Mouse (Mus musculus) midbrain, embryonic 13.5 days (tissue): ENCODE data around the gene Il18bp. TPM values are rescaled to one million over a fixed set of nuclear protein-coding genes. Genes with fewer than 3 reads are reported as not detected.

Experiments
- ATAC-seq: fragments of 200-750 bp; cut with Nextera tagmentation; 2 replicates; pipeline ENCODE4 v1.8.0; 2017; ENCODE audit warnings: mild to moderate bottlenecking, moderate TSS enrichment, moderate library complexity
- H3K27ac ChIP-seq: fragments of 300-500 bp; sonication (generic); 2 replicates; pipeline ENCODE4 v1.5.1; 2015; ENCODE audit warnings: inconsistent platforms, mild to moderate bottlenecking, moderate library complexity
- H3K27me3 ChIP-seq: fragments of 300-500 bp; sonication (generic); 2 replicates; pipeline ENCODE4 v1.6.1; 2015; ENCODE audit warnings: mild to moderate bottlenecking, inconsistent platforms
- H3K36me3 ChIP-seq: fragments of 300-500 bp; sonication (generic); 2 replicates; pipeline ENCODE4 v1.6.1; 2015; ENCODE audit warnings: mild to moderate bottlenecking, inconsistent platforms
- H3K4me1 ChIP-seq: fragments of 300-500 bp; sonication (generic); replicated peaks from 2 replicates; pipeline ENCODE4 v1.6.1; 2015; ENCODE audit warnings: inconsistent platforms
- H3K4me2 ChIP-seq: fragments of 300-500 bp; sonication (generic); replicated peaks from 2 replicates; pipeline ENCODE4 v1.6.1; 2015; ENCODE audit warnings: moderate library complexity, mild to moderate bottlenecking, inconsistent platforms
- H3K4me3 ChIP-seq: fragments of 300-500 bp; sonication (generic); replicated peaks from 2 replicates; pipeline ENCODE4 v1.5.1; 2015; ENCODE audit warnings: mild to moderate bottlenecking, inconsistent platforms
- H3K9ac ChIP-seq: fragments of 300-500 bp; sonication (generic); replicated peaks from 2 replicates; pipeline ENCODE4 v1.6.1; 2015; ENCODE audit warnings: mild to moderate bottlenecking, inconsistent platforms
- H3K9me3 ChIP-seq: fragments of 300-500 bp; sonication (generic); 2 replicates; pipeline ENCODE4 v1.6.1; 2016; ENCODE audit warnings: mild to moderate bottlenecking, inconsistent platforms
- WGBS: fragments of 180-500 bp; shearing (Covaris S2); methylation state at CpG from one replicate; pipeline ENCODE4 v1.1.7; 2015; 5-methylcytosine and 5-hydroxymethylcytosine counted together
- polyA plus RNA-seq: library from polyadenylated mRNA; unstranded; fragments of >200 nt; fragmentation: Nextera tagmentation; extraction: Ambion mirVana; gene quantifications from 2 replicates; pipeline ENCODE4 v1.2.1, GENCODE M21; 2015

Il18bp gene
- polyA plus RNA-seq, 1 experiment from 2014 or later: 5.6 TPM

- WGBS: 0% methylated on average over 50 of the region's 53 CpGs
- Histone ChIP-seq H3K27ac (peak overlapping the region; percentile 100), H3K36me3 (no peaks in the 10 kb centered on the region), H3K4me1 (peaks cover 50% of the 10 kb centered on the region), H3K27me3 (no peaks in the 10 kb centered on the region), H3K4me2 (peak overlapping the region; percentile 64), H3K4me3 (peak overlapping the region; percentile 79), H3K9me3 (no peaks in the 10 kb centered on the region), H3K9ac (peak overlapping the region; percentile 96)
- ATAC-seq: peak; percentile 96
Observed at GRCm38 (mm10) chr7:101969694-101970428, 48.6 kb downstream of the Il18bp start.

- WGBS: 55% methylated on average over 2 of the region's 2 CpGs
- peak overlapping the region; percentile 79 for H3K4me3 ChIP-seq
- no peak for ATAC-seq
Observed at GRCm38 (mm10) chr7:101968751-101969150, 49.7 kb downstream of the Il18bp start.

GRCm38 (mm10) chr7:101967256-101967655 is 51.2 kb downstream of the Il18bp start:
- 92% methylated on average over 1 of the region's 1 CpGs for WGBS
- Histone ChIP-seq H3K27ac (no peak overlapping the region), H3K9me3 (no peaks in the 10 kb centered on the region), H3K9ac (no peak overlapping the region), H3K27me3 (no peaks in the 10 kb centered on the region), H3K36me3 (no peaks in the 10 kb centered on the region), H3K4me3 (no peak overlapping the region), H3K4me2 (no peak overlapping the region), H3K4me1 (peaks cover 27% of the 10 kb centered on the region)
- ATAC-seq: no peak

More at GRCm38 (mm10) chr7:101968751-101969150, 49.7 kb downstream of the Il18bp start:
- Histone ChIP-seq H3K27ac (peak overlapping the region; percentile 100), H3K9me3 (no peaks in the 10 kb centered on the region), H3K4me1 (peaks cover 42% of the 10 kb centered on the region), H3K4me2 (peak overlapping the region; percentile 64), H3K9ac (peak overlapping the region; percentile 96; the same call in 1 of the 2 replicates), H3K36me3 (no peaks in the 10 kb centered on the region), H3K27me3 (no peaks in the 10 kb centered on the region)

GRCm38 (mm10) chr7:101965606-101966005 is 52.9 kb downstream of the Il18bp start:
- no peak overlapping the region for H3K9ac ChIP-seq
- H3K9me3 ChIP-seq: no peaks in the 10 kb centered on the region
- H3K36me3 ChIP-seq: no peaks in the 10 kb centered on the region
- no peak overlapping the region for H3K4me2 ChIP-seq
- no peak overlapping the region for H3K4me3 ChIP-seq
- no peaks in the 10 kb centered on the region for H3K27me3 ChIP-seq
- 92% methylated on average over 2 of the region's 2 CpGs for WGBS
- no peak overlapping the region for H3K27ac ChIP-seq
- peaks cover 15% of the 10 kb centered on the region for H3K4me1 ChIP-seq
- ATAC-seq: no peak

Other genes with a start within 250 kb of the Il18bp start
- 0.24 and 0.26 TPM in 2 replicates for gene Phox2a, start 200.4 kb downstream of the Il18bp start, polyA plus RNA-seq
- 20.3 and 26.3 TPM in 2 replicates for gene Inppl1, start 180.5 kb downstream of the Il18bp start, polyA plus RNA-seq
- gene Folr2, start 161.5 kb downstream of the Il18bp start, polyA plus RNA-seq: 2.2 and 3.8 TPM in 2 replicates
- 79.0 and 92.2 TPM in 2 replicates for gene Anapc15, start 155.0 kb downstream of the Il18bp start, polyA plus RNA-seq
- gene Folr1, start 147.9 kb downstream of the Il18bp start, polyA plus RNA-seq: 11.1 and 13.2 TPM in 2 replicates
- 146 and 158 TPM in 2 replicates for gene Lamtor1, start 112.8 kb downstream of the Il18bp start, polyA plus RNA-seq
- 0.35 and 0.77 TPM in 2 replicates for gene Tomt, start 112.3 kb downstream of the Il18bp start, polyA plus RNA-seq
- 9.6 and 10.6 TPM in 2 replicates for gene Lrrc51, start 84.8 kb downstream of the Il18bp start, polyA plus RNA-seq
- gene Numa1, start 84.6 kb downstream of the Il18bp start, polyA plus RNA-seq: 63.0 and 70.7 TPM in 2 replicates
- 30.1 and 30.9 TPM in 2 replicates for gene Rnf121, start 46.8 kb upstream of the Il18bp start, polyA plus RNA-seq
- gene Xndc1, start 46.8 kb upstream of the Il18bp start, polyA plus RNA-seq: 32.2 and 34.9 TPM in 2 replicates
- 1.3 and 1.5 TPM in 2 replicates for gene Xntrpc, start 47.0 kb upstream of the Il18bp start, polyA plus RNA-seq
- 0.28 TPM in 1 of 2 replicates, not detected in the other for gene Trpc2, start 64.4 kb upstream of the Il18bp start, polyA plus RNA-seq
- 0.31 and 0.37 TPM in 2 replicates for gene Art1, start 83.1 kb upstream of the Il18bp start, polyA plus RNA-seq
- 0.50 and 0.92 TPM in 2 replicates for gene Art5, start 90.8 kb upstream of the Il18bp start, polyA plus RNA-seq
- gene Chrna10, start 98.1 kb upstream of the Il18bp start, polyA plus RNA-seq: not detected in 2 replicates
- 27.2 and 27.4 TPM in 2 replicates for gene Nup98, start 191.5 kb upstream of the Il18bp start, polyA plus RNA-seq
- 50.1 and 51.6 TPM in 2 replicates for gene Pgap2, start 191.5 kb upstream of the Il18bp start, polyA plus RNA-seq
- gene Rhog, start 237.4 kb upstream of the Il18bp start, polyA plus RNA-seq: 14.4 and 17.6 TPM in 2 replicates
- 8.1 and 8.5 TPM in 2 replicates for gene Stim1, start 249.1 kb upstream of the Il18bp start, polyA plus RNA-seq